Mouse (Mus musculus) limb, embryonic 11.5 days (tissue): ENCODE results near the gene Asxl2. TPM values are rescaled to one million over a fixed set of nuclear protein-coding genes. Genes with fewer than 3 reads are reported as not detected.
"Not testable (repeated sequence)": the region's sequence is repeated elsewhere in the genome, so short reads cannot be mapped to it uniquely, and the experiment has no call there.

ENCODE experiments used
- ATAC-seq: fragments of 200-750 bp; cut with Nextera tagmentation; 2 replicates; pipeline ENCODE4 v1.8.0; 2017; ENCODE audit warnings: low read depth; ENCODE audit not compliant: insufficient number of reproducible peaks, low FRiP score, low TSS enrichment
- DNase-seq: peaks from one replicate; pipeline ENCODE4 v3.0.0-alpha.2; 2015; ENCODE audit warnings: low spot score
- H3K27ac ChIP-seq: fragments of 300-500 bp; sonication (generic); replicated peaks from 2 replicates; pipeline ENCODE4 v1.5.1; 2014; ENCODE audit warnings: low read depth, mild to moderate bottlenecking, low read length
- H3K27me3 ChIP-seq: fragments of 300-500 bp; sonication (generic); 2 replicates; pipeline ENCODE4 v1.6.1; 2014; ENCODE audit warnings: mild to moderate bottlenecking, low read length, mixed read lengths; ENCODE audit not compliant: control insufficient read depth, insufficient read depth
- H3K36me3 ChIP-seq: fragments of 300-500 bp; sonication (generic); 2 replicates; pipeline ENCODE4 v1.6.1; 2014; ENCODE audit warnings: mild to moderate bottlenecking, low read length, moderate library complexity, mixed read lengths; ENCODE audit not compliant: control insufficient read depth, insufficient read depth
- H3K4me1 ChIP-seq: fragments of 300-500 bp; sonication (generic); 2 replicates; pipeline ENCODE4 v1.6.1; 2014; ENCODE audit warnings: low read length, mixed read lengths; ENCODE audit not compliant: control insufficient read depth, insufficient read depth
- H3K4me2 ChIP-seq: fragments of 300-500 bp; sonication (generic); 2 replicates; pipeline ENCODE4 v1.6.1; 2014; ENCODE audit warnings: low read depth, mild to moderate bottlenecking, moderate library complexity; ENCODE audit not compliant: severe bottlenecking
- H3K4me3 ChIP-seq: fragments of 300-500 bp; sonication (generic); 2 replicates; pipeline ENCODE4 v1.5.1; 2014; ENCODE audit warnings: low read depth, low read length
- H3K9ac ChIP-seq: fragments of 300-500 bp; sonication (generic); 2 replicates; pipeline ENCODE4 v1.6.1; 2014; ENCODE audit warnings: mild to moderate bottlenecking, low read length
- H3K9me3 ChIP-seq: fragments of 300-500 bp; sonication (generic); 2 replicates; pipeline ENCODE4 v1.6.1; 2016; ENCODE audit warnings: low read length; ENCODE audit not compliant: control insufficient read depth
- WGBS: fragments of 180-500 bp; shearing (Covaris S2); extraction: QIAGEN DNeasy Blood & Tissue Kit; methylation state at CpG from one replicate; pipeline ENCODE4 v1.1.7; 2014; 5-methylcytosine and 5-hydroxymethylcytosine counted together
- polyA plus RNA-seq: library from polyadenylated mRNA; unstranded; fragments of >200 nt; fragmentation: Nextera tagmentation; extraction: Ambion mirVana; gene quantifications from 2 replicates; pipeline ENCODE4 v1.2.1, GENCODE M21; 2014

Gene Asxl2
- polyA plus RNA-seq, 1 experiment from 2014 or later, result 18.0 TPM

DNA sequence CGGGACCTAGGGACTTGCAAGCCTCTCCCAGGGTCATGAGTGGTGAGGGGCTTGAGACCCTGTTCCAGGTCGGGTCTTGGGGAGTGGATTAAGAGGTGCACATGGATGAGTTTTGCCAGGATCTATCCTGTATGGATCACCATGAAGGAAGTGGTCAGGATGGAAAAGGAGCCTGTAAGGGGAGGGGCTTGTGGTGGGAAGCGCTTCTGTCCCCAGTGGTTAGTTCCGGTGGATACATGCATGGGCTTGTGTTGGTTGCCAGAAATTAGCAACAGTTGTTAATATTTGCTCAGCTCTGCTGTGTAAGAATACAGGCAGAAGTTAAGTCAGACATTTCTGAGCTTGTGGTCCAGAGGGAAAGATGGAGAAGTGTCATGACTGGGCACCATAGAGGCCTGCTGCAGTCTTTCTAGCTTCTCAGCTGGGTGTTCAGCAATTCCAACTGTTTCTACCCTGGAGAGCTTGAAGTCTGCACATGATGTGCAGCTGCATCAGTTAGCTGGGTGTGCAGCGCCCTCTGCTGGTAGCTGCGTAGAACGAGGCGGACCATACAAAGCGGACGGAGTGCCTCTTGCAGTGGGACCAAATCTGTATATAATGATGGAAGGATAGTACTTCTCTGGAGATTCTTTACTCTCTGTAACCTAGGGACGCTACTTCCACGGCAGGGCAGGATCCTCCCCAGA is 35.9 kb upstream of the Asxl2 start:
- WGBS, result 32% methylated on average over 12 of the region's 12 CpGs
- H3K27ac ChIP-seq, result no peak overlapping the region
- H3K36me3 ChIP-seq, result peaks cover 2% of the 10 kb centered on the region; the same call in 1 of the 2 replicates
- no peaks in the 10 kb centered on the region for H3K4me1 ChIP-seq
- H3K27me3 ChIP-seq, result no peaks in the 10 kb centered on the region
- H3K4me2 ChIP-seq, result no peak overlapping the region
- H3K9me3 ChIP-seq, result no peaks in the 10 kb centered on the region
- DNase-seq (peak; percentile 89), ATAC-seq (peak; percentile 28; the same call in 1 of the 2 replicates)
- no peak overlapping the region for H3K4me3 ChIP-seq
- no peak overlapping the region for H3K9ac ChIP-seq

DNA sequence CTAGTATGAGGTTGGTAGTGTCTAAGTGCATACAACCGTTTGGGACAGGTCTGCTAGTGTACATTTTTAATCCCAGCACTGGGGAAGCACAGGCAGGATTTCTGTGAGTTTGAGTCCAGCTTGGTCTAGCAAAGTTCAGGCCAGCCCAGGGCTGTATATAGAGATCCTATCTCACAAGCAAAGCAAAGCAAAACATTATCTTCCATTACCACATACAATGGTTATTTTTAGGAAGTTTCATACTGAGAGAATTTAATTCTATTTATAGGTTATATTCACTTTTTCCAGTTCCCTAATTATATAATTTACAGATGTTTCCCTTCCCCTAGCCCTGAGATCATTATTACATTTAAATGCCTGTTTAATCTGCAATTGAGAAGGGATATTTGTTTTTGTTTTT is 35.4 kb upstream of the Asxl2 start:
- peaks cover 2% of the 10 kb centered on the region; the same call in 1 of the 2 replicates for H3K36me3 ChIP-seq
- DNase-seq, result no peak
- no peaks in the 10 kb centered on the region for H3K27me3 ChIP-seq
- no peak overlapping the region for H3K27ac ChIP-seq
- H3K4me2 ChIP-seq, result no peak overlapping the region
- H3K9me3 ChIP-seq, result no peaks in the 10 kb centered on the region
- H3K9ac ChIP-seq, result no peak overlapping the region
- 67% methylated on average over 1 of the region's 1 CpGs for WGBS
- H3K4me3 ChIP-seq, result no peak overlapping the region
- no peak for ATAC-seq
- no peaks in the 10 kb centered on the region for H3K4me1 ChIP-seq

DNA sequence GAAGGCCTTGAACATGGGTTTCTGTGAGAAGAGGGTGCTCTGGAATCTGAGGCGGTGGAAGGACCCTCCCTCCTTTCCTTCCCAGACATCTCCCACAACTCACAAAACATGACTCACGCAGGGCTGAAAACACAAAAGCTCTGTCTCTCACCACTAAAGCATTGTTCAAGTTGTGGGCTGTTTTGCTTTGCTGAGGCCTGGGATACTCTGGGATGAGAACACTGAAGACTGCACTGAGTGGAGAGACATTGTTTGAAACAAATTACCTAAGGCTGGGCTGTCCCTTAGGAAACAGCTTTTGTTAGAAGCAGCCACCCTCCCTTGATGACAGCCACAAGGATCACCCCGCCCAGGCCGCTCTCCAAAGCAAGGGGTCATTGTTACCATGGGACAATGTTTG is 33.5 kb upstream of the Asxl2 start:
- ATAC-seq (no peak), DNase-seq (no peak)
- Histone ChIP-seq H3K4me2 (no peak overlapping the region), H3K4me1 (no peaks in the 10 kb centered on the region), H3K9me3 (no peaks in the 10 kb centered on the region), H3K4me3 (no peak overlapping the region), H3K36me3 (no peaks in the 10 kb centered on the region), H3K9ac (no peak overlapping the region), H3K27ac (no peak overlapping the region), H3K27me3 (no peaks in the 10 kb centered on the region)
- WGBS, result 93% methylated on average over 4 of the region's 4 CpGs

DNA sequence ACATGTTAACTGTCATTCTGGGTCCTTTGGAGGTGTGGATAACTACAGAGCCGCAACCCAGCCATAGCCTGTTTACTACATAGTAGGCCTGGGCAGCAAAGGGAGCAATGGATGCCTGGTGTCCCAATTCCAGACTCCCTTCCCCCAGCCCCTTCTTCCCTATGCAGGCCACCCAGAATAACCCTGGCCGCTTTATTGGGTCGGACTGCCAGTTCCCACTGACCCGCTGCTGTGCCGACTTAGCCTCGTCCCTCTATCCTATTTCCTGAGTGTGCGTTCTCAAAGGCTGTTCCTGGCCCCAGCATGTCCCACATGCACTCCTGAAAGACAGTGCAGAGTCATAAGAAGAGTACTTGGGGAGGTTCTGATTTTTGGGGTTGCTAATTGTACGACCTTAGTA is 29.7 kb upstream of the Asxl2 start:
- H3K27ac ChIP-seq, result no peak overlapping the region
- ATAC-seq (no peak), DNase-seq (no peak)
- H3K4me3 ChIP-seq, result no peak overlapping the region
- H3K9me3 ChIP-seq, result no peaks in the 10 kb centered on the region
- H3K4me2 ChIP-seq, result no peak overlapping the region
- H3K9ac ChIP-seq, result no peak overlapping the region
- no peaks in the 10 kb centered on the region for H3K4me1 ChIP-seq
- no peaks in the 10 kb centered on the region; the same call in 1 of the 2 replicates for H3K36me3 ChIP-seq
- 89% methylated on average over 8 of the region's 8 CpGs for WGBS
- H3K27me3 ChIP-seq, result no peaks in the 10 kb centered on the region

DNA sequence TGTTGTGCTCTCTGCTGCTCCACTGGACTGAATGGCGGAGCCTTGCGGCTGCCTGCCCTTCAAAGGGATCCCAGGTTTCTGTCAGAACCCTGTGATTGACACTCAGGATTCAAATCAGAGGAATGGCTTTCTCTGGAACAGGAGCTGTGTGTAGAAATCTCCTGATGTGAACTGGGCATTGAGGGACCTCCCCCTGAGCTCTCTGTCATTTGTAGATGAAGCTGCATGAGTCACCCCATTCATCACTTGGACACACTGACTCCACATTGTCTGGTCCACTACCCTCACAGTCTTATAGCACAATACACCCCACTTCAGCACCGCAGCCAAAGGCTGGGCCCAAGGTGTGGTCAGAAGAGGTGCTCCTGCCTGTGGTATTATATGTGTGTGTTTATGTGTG is 21.0 kb upstream of the Asxl2 start:
- not testable (repeated sequence) for H3K4me3 ChIP-seq, H3K36me3 ChIP-seq, ATAC-seq, DNase-seq, H3K9me3 ChIP-seq, H3K4me2 ChIP-seq, H3K27ac ChIP-seq, H3K4me1 ChIP-seq, H3K9ac ChIP-seq, H3K27me3 ChIP-seq
- WGBS, result 94% methylated on average over 3 of the region's 3 CpGs

DNA sequence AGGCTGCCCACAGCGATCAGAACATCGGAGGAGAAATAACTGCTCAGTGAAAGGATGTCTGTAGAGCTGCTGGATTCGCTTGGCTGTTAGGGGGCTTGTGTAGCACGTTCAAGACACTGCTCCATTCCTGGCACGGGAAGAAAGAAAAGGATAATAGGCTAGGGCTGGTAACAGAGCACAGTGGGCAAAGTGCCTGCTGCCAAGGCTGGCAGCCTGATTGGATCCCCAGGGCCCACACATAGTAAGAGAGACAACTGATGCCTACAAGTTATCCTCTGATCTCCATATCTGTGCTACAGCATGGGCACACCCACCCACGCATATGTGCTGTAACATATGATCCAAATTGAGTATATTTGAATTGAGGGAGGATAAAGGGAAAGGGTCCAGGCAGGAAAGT is 20.1 kb upstream of the Asxl2 start:
- no peak overlapping the region for H3K9ac ChIP-seq
- no peak overlapping the region for H3K4me2 ChIP-seq
- H3K36me3 ChIP-seq, result peaks cover 3% of the 10 kb centered on the region; the same call in 1 of the 2 replicates
- H3K4me3 ChIP-seq, result no peak overlapping the region
- ATAC-seq (no peak), DNase-seq (no peak)
- H3K27ac ChIP-seq, result no peak overlapping the region
- H3K27me3 ChIP-seq, result no peaks in the 10 kb centered on the region
- H3K4me1 ChIP-seq, result no peaks in the 10 kb centered on the region
- 94% methylated on average over 6 of the region's 6 CpGs for WGBS
- no peaks in the 10 kb centered on the region for H3K9me3 ChIP-seq

DNA sequence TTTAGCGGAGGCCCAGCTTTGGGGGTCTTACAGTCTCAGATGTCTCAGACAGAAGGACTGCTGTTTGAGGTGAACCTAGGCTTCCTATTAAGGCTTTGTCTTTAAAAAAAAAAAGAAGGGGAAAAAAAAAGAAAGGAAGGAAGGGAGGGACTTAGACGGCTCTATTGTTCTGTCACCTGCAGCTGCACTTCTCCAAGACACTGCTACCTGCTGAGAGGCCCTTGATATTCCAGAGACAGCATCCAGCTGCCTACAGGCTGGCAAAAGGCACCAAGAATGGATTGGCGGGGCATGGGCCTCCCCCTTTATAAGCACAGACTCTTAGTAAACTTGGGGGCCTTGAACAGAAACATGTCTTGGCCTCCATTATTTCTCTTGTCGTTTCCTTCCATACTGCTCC is 11.7 kb upstream of the Asxl2 start:
- Histone ChIP-seq H3K27me3 (no peaks in the 10 kb centered on the region), H3K9me3 (no peaks in the 10 kb centered on the region), H3K9ac (no peak overlapping the region), H3K4me3 (no peak overlapping the region), H3K4me2 (no peak overlapping the region), H3K27ac (no peak overlapping the region), H3K36me3 (no peaks in the 10 kb centered on the region), H3K4me1 (no peaks in the 10 kb centered on the region)
- 92% methylated on average over 4 of the region's 4 CpGs for WGBS
- DNase-seq (no peak), ATAC-seq (no peak)

DNA sequence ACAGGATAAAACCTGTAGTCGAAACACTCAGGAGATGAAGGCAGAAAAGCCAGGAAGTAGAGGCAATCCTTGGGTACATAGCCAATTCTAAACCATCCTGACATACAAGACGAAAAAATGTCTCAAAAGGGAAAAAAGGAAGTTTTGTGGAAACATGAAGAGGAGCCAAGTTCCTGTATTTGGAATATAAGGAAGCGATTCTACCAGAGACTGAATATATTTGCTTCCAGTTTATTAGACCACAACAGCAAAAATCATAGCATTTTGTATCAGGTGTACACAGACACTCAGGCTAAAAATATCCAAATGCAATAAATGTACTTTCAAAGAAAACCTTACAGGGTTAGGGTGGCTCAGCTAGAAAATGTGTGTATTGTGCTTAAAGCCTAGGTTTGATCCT is 7.9 kb upstream of the Asxl2 start:
- H3K36me3 ChIP-seq, result 0 out of 2 replicates have a peak, but pooled peaks cover 2% of the 10 kb centered on the region
- no peaks in the 10 kb centered on the region for H3K9me3 ChIP-seq
- H3K4me2 ChIP-seq, result no peak overlapping the region
- H3K9ac ChIP-seq, result no peak overlapping the region
- no peak for DNase-seq
- no peak overlapping the region for H3K27ac ChIP-seq
- no peak overlapping the region for H3K4me3 ChIP-seq
- ATAC-seq, result no peak
- no peaks in the 10 kb centered on the region for H3K27me3 ChIP-seq
- H3K4me1 ChIP-seq, result no peaks in the 10 kb centered on the region
- 94% methylated on average over 3 of the region's 3 CpGs for WGBS

DNA sequence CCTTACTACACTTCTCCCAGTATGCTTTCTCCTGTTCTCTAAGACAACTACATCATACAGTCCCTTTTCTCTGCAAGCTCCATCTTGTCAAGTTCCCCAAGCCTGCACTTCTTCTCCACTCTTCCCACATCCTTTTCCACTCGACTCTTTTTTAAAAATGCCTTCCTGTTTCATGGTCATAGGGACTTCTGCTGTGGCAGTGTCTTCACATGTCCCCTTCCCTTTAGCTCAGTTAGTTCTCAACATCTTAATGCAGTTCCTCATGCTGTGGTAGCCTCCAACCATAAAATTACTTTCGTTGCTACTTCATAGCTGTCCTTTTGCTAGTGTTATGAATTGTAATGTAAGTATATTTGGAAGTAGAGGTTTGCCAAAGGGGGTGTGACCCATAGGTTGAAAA is 6.1 kb upstream of the Asxl2 start:
- 0 out of 2 replicates have a peak, but pooled peaks cover 2% of the 10 kb centered on the region for H3K36me3 ChIP-seq
- H3K27ac ChIP-seq, result no peak overlapping the region
- H3K4me2 ChIP-seq, result no peak overlapping the region
- H3K4me3 ChIP-seq, result no peak overlapping the region
- no peaks in the 10 kb centered on the region for H3K4me1 ChIP-seq
- H3K9ac ChIP-seq, result no peak overlapping the region
- WGBS, result 80% methylated on average over 2 of the region's 2 CpGs
- no peak for ATAC-seq
- H3K9me3 ChIP-seq, result no peaks in the 10 kb centered on the region
- DNase-seq, result no peak
- no peaks in the 10 kb centered on the region for H3K27me3 ChIP-seq
